In the genomic region with DNA sequence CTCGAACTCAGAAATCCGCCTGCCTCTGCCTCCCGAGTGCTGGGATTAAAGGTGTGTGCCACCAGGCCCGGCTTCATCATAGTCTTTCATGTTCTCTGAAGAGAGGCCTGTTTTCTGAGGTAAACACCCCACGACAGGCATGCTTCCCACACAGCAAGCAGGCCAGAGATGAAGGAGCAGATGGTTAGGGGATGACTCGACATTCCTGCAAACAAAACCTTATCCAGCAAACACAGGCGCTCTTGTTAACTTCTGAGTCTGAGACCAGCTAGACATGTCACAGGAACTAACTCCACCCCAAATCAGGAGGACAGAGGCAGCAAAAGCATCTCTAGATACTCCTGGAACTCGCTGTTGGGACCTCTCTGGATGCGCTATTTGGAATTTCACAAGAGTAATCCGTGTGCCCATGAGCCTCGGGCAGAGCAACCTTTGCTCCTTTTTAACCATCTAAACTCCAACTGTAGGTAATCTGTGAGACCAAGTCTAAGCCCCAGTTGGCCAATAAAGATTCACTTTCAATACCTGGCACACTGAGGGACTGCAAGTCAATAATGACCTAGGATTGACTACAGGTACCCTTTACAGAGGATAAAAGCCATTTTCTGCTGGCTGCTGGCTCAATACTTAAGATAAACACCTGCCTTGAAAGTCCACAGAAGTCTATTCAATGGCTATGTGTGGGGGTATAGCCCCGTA, we compare ENCODE assay signal across 14 mouse cellular contexts. TPM values are rescaled to one million over a fixed set of nuclear protein-coding genes. Genes with fewer than 3 reads are reported as not detected.
DNase-seq lines count a peak whose midpoint lies in the region; ATAC-seq lines count a peak whose summit lies in the region.
"Had no signal": no experiment of that assay in that cellular context is flagged by ENCODE, and none has a peak within 500 bp of the region (broad histone marks: within the 10 kb centered on the region; RNA-seq: fewer than 3 reads in every experiment).

No protein-coding gene starts in this region.

- no peak overlapping the region for H3K9ac ChIP-seq in heart, embryonic 12.5 days
- H3K9ac ChIP-seq in midbrain, embryonic 11.5 days (ENCODE audit: low read length) = no peak overlapping the region
- H3K9ac ChIP-seq in midbrain, embryonic 16.5 days (ENCODE audit: low read depth, low read length) = no peak overlapping the region
- H3K9ac ChIP-seq in liver, embryonic 15.5 days = no peak overlapping the region
- H3K9ac ChIP-seq in intestine, embryonic 15.5 days = no peak overlapping the region
- H3K9ac ChIP-seq: embryonic facial prominence, embryonic 13.5 days; forebrain, embryonic 13.5 days; midbrain, embryonic 13.5 days had no signal

- no peaks in the 10 kb centered on the region for H3K9me3 ChIP-seq in heart, embryonic 12.5 days (replicated peaks)
- H3K9me3 ChIP-seq in midbrain, embryonic 11.5 days (ENCODE audit: control insufficient read depth, low read length) = no peaks in the 10 kb centered on the region
- no peaks in the 10 kb centered on the region for H3K9me3 ChIP-seq in midbrain, embryonic 16.5 days (replicated peaks; ENCODE audit: control insufficient read depth, low read length, poor library complexity, severe bottlenecking)
- no peaks in the 10 kb centered on the region for H3K9me3 ChIP-seq in liver, embryonic 15.5 days (replicated peaks)
- no peaks in the 10 kb centered on the region for H3K9me3 ChIP-seq in intestine, embryonic 15.5 days
- H3K9me3 ChIP-seq: embryonic facial prominence, embryonic 13.5 days; forebrain, embryonic 13.5 days; midbrain, embryonic 13.5 days had no signal

- no peaks in the 10 kb centered on the region for H3K27me3 ChIP-seq in heart, embryonic 12.5 days (replicated peaks)
- no peaks in the 10 kb centered on the region for H3K27me3 ChIP-seq in midbrain, embryonic 11.5 days (ENCODE audit: control insufficient read depth, insufficient read depth, low read length)
- H3K27me3 ChIP-seq in midbrain, embryonic 16.5 days (ENCODE audit: control insufficient read depth, insufficient read depth, low read depth, low read length) = no peaks in the 10 kb centered on the region
- no peaks in the 10 kb centered on the region for H3K27me3 ChIP-seq in liver, embryonic 15.5 days
- H3K27me3 ChIP-seq in intestine, embryonic 15.5 days (replicated peaks) = no peaks in the 10 kb centered on the region
- H3K27me3 ChIP-seq: embryonic facial prominence, embryonic 13.5 days; forebrain, embryonic 13.5 days; midbrain, embryonic 13.5 days had no signal

- peak; percentile 87 for ATAC-seq in heart, embryonic 12.5 days (ENCODE audit: insufficient number of reproducible peaks, low FRiP score)
- ATAC-seq in midbrain, embryonic 11.5 days (ENCODE audit: low FRiP score) = no peak
- no peak for ATAC-seq in midbrain, embryonic 16.5 days
- ATAC-seq in liver, embryonic 15.5 days (ENCODE audit: insufficient read depth) = peak; percentile 28; the same call in 1 of the 2 replicates
- no peak for ATAC-seq in intestine, embryonic 15.5 days
- ATAC-seq: forebrain, embryonic 13.5 days; midbrain, embryonic 13.5 days had no signal

- H3K4me1 ChIP-seq in heart, embryonic 12.5 days (replicated peaks) = peaks cover 14% of the 10 kb centered on the region
- no peaks in the 10 kb centered on the region for H3K4me1 ChIP-seq in midbrain, embryonic 11.5 days (ENCODE audit: control insufficient read depth, insufficient read depth, low read length)
- no peaks in the 10 kb centered on the region for H3K4me1 ChIP-seq in midbrain, embryonic 16.5 days (ENCODE audit: control insufficient read depth, insufficient read depth, low read length)
- H3K4me1 ChIP-seq in liver, embryonic 15.5 days (replicated peaks) = peaks cover 29% of the 10 kb centered on the region
- H3K4me1 ChIP-seq in intestine, embryonic 15.5 days (replicated peaks) = no peaks in the 10 kb centered on the region; the same call in 1 of the 2 replicates
- H3K4me1 ChIP-seq: embryonic facial prominence, embryonic 13.5 days; forebrain, embryonic 13.5 days had no signal

- WGBS in heart, embryonic 12.5 days = 75% methylated on average over 12 of the region's 12 CpGs
- WGBS in midbrain, embryonic 11.5 days = 91% methylated on average over 12 of the region's 12 CpGs
- WGBS in midbrain, embryonic 16.5 days = 92% methylated on average over 12 of the region's 12 CpGs
- WGBS in liver, embryonic 15.5 days (ENCODE audit: insufficient replicate concordance) = 56% methylated on average over 12 of the region's 12 CpGs
- 74% methylated on average over 12 of the region's 12 CpGs for WGBS in intestine, embryonic 15.5 days

- DNase-seq in heart, postnatal 4 days = no peak
- DNase-seq in midbrain, embryonic 11.5 days (ENCODE audit: low spot score, missing footprints) = peak; percentile 41
- DNase-seq in NIH3T3 (ENCODE audit: low read depth) = peak; percentile 42
- DNase-seq in urinary bladder, postnatal 25 days (ENCODE audit: low spot score) = no peak
- DNase-seq: cerebellum, postnatal 25 days; gastrocnemius, postnatal 14 days; thymus, postnatal 36 days had no signal

- H3K4me3 ChIP-seq in heart, embryonic 12.5 days = no peak overlapping the region
- no peak overlapping the region for H3K4me3 ChIP-seq in midbrain, embryonic 11.5 days (ENCODE audit: low read depth, low read length)
- no peak overlapping the region for H3K4me3 ChIP-seq in midbrain, embryonic 16.5 days (ENCODE audit: low read depth, low read length)
- H3K4me3 ChIP-seq in liver, embryonic 15.5 days (replicated peaks) = no peak overlapping the region
- H3K4me3 ChIP-seq in intestine, embryonic 15.5 days (replicated peaks) = no peak overlapping the region
- H3K4me3 ChIP-seq: embryonic facial prominence, embryonic 13.5 days; forebrain, embryonic 13.5 days; midbrain, embryonic 13.5 days had no signal

- no peak overlapping the region for H3K27ac ChIP-seq in heart, embryonic 12.5 days (ENCODE audit: poor library complexity, severe bottlenecking)
- H3K27ac ChIP-seq in midbrain, embryonic 11.5 days (ENCODE audit: low read depth, low read length) = no peak overlapping the region
- no peak overlapping the region for H3K27ac ChIP-seq in midbrain, embryonic 16.5 days (ENCODE audit: low read length)
- H3K27ac ChIP-seq in liver, embryonic 15.5 days (replicated peaks) = 0 out of 2 replicates have a peak overlapping the region, but pooled peaks have one; percentile 7
- no peak overlapping the region for H3K27ac ChIP-seq in intestine, embryonic 15.5 days
- H3K27ac ChIP-seq: embryonic facial prominence, embryonic 13.5 days; forebrain, embryonic 13.5 days; midbrain, embryonic 13.5 days had no signal

- no peak overlapping the region for H3K4me2 ChIP-seq in heart, embryonic 12.5 days
- H3K4me2 ChIP-seq in midbrain, embryonic 11.5 days = no peak overlapping the region
- H3K4me2 ChIP-seq in midbrain, embryonic 16.5 days (ENCODE audit: low read length) = no peak overlapping the region
- no peak overlapping the region for H3K4me2 ChIP-seq in liver, embryonic 15.5 days
- H3K4me2 ChIP-seq in intestine, embryonic 15.5 days (replicated peaks) = no peak overlapping the region
- H3K4me2 ChIP-seq: embryonic facial prominence, embryonic 13.5 days; forebrain, embryonic 13.5 days; midbrain, embryonic 13.5 days had no signal

- H3K36me3 ChIP-seq in heart, embryonic 12.5 days = peaks cover 80% of the 10 kb centered on the region
- H3K36me3 ChIP-seq in midbrain, embryonic 11.5 days (ENCODE audit: control insufficient read depth, insufficient read depth, low read length) = peaks cover 18% of the 10 kb centered on the region
- peaks cover 52% of the 10 kb centered on the region for H3K36me3 ChIP-seq in midbrain, embryonic 16.5 days (ENCODE audit: control insufficient read depth, insufficient read depth, low read length)
- H3K36me3 ChIP-seq in liver, embryonic 15.5 days (replicated peaks) = peaks cover 80% of the 10 kb centered on the region
- peaks cover 40% of the 10 kb centered on the region for H3K36me3 ChIP-seq in intestine, embryonic 15.5 days

RNA-seq across cellular contexts. Expression of a gene that starts 10.5 kb away (rescaled TPM):
- 15.0 and 17.6 TPM in 2 replicates for polyA plus RNA-seq in heart, embryonic 12.5 days (2016; fragmentation: Nextera tagmentation; extraction: Ambion mirVana)
- total RNA-seq in heart, postnatal 4 days (2021) = 10 to 100 TPM; 23.8 to 26.0 TPM
- polyA plus RNA-seq in midbrain, embryonic 11.5 days (2014; fragmentation: Nextera tagmentation; extraction: Ambion mirVana) = 16.1 and 16.3 TPM in 2 replicates
- 11.3 and 13.5 TPM in 2 replicates for polyA plus RNA-seq in midbrain, embryonic 16.5 days (2015; fragmentation: Nextera tagmentation; extraction: Ambion mirVana)
- 4.3 and 5.1 TPM in 2 replicates for polyA plus RNA-seq in liver, embryonic 15.5 days (2015; fragmentation: Nextera tagmentation; extraction: Ambion mirVana)
- polyA plus RNA-seq in intestine, embryonic 15.5 days (2015; fragmentation: Nextera tagmentation; extraction: Ambion mirVana) = 16.6 and 17.8 TPM in 2 replicates

RNA-seq across cellular contexts. Expression of a gene that starts 38.0 kb away (rescaled TPM):
- polyA plus RNA-seq in heart, embryonic 12.5 days (2016; fragmentation: Nextera tagmentation; extraction: Ambion mirVana) = 12.2 and 14.2 TPM in 2 replicates
- 10 to 100 TPM; 10.3 to 11.9 TPM for total RNA-seq in heart, postnatal 4 days (2021)
- 37.2 and 38.5 TPM in 2 replicates for polyA plus RNA-seq in midbrain, embryonic 11.5 days (2014; fragmentation: Nextera tagmentation; extraction: Ambion mirVana)
- polyA plus RNA-seq in midbrain, embryonic 16.5 days (2015; fragmentation: Nextera tagmentation; extraction: Ambion mirVana) = 42.4 and 44.6 TPM in 2 replicates
- 6.5 and 8.0 TPM in 2 replicates for polyA plus RNA-seq in liver, embryonic 15.5 days (2015; fragmentation: Nextera tagmentation; extraction: Ambion mirVana)
- polyA plus RNA-seq in intestine, embryonic 15.5 days (2015; fragmentation: Nextera tagmentation; extraction: Ambion mirVana) = 15.6 and 17.5 TPM in 2 replicates

Comparison
In these comparisons a context has a peak if more than half of its experiments do, and no peak if none do; other contexts are left out.
1. ATAC-seq: peak in heart, embryonic 12.5 days (single experiment) and liver, embryonic 15.5 days (single experiment); none in midbrain, embryonic 11.5 days (single experiment), midbrain, embryonic 16.5 days (single experiment) and intestine, embryonic 15.5 days (single experiment).
2. DNase-seq: peak in midbrain, embryonic 11.5 days (single experiment) and NIH3T3 (single experiment); none in heart, postnatal 4 days (single experiment) and urinary bladder, postnatal 25 days (single experiment).